Mouse (Mus musculus): ENCODE results near the gene Hoxa1. TPM values are rescaled to one million over a fixed set of nuclear protein-coding genes. Genes with fewer than 3 reads are reported as not detected.

Hoxa1 gene
- polyA plus RNA-seq (2014; fragmentation: Nextera tagmentation; extraction: Ambion mirVana): 0.43 TPM in 1 of 2 replicates, not detected in the other

GRCm38 (mm10) chr6:52158276-52159051 lies at the start of gene Hoxa1:
Gene Hoxa1 (minus strand): TSS chr6:52158317.
- no peak within 1 kb of the TSS for H3K27ac ChIP-seq (ENCODE audit: low read depth, low read length)
- peak within 1 kb of the TSS; percentile 99 for H3K4me2 ChIP-seq (ENCODE audit: low read depth, low read length, severe bottlenecking)
- 0 out of 2 replicates have a peak within 1 kb of the TSS, but pooled peaks have one; percentile 8 for H3K9ac ChIP-seq (ENCODE audit: low read length)
- ATAC-seq (replicated peaks; ENCODE audit: low FRiP score) (peak; percentile 81), DNase-seq (ENCODE audit: low spot score) (peak; percentile 84)
- H3K27me3 ChIP-seq (ENCODE audit: control insufficient read depth, insufficient read depth, low read length): peaks cover 96% of the 10 kb centered on the region
- WGBS: under 1% methylated on average over 55 of the region's 55 CpGs
- H3K9me3 ChIP-seq (ENCODE audit: control insufficient read depth, low read length): no peaks in the 10 kb centered on the region
- peak within 1 kb of the TSS; percentile 52 for H3K4me3 ChIP-seq (ENCODE audit: low read depth, low read length)
- no peaks in the 10 kb centered on the region for H3K36me3 ChIP-seq (ENCODE audit: control insufficient read depth, insufficient read depth, low read length)
- peaks cover 9% of the 10 kb centered on the region for H3K4me1 ChIP-seq (replicated peaks; ENCODE audit: control insufficient read depth, insufficient read depth, low read length)

DNA sequence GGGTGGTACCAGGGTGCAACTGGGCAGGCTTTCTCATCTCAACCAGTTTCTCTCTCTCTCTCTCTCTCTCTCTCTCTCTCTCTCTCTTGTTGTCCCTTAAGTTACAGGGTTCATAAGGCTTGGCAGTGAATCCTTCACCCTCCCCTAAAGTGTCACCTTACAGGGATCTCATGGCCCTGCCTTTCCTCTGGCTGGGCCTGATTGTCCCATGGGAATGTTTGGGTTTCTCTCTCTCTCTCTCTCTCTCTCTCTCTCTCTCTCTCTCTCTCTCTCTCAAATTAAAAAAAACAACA lies 49.5 kb upstream of the Hoxa1 start:
- no peak overlapping the region for H3K4me2 ChIP-seq (ENCODE audit: low read depth, low read length, severe bottlenecking)
- no peak overlapping the region for H3K4me3 ChIP-seq (ENCODE audit: low read depth, low read length)
- no peaks in the 10 kb centered on the region for H3K36me3 ChIP-seq (ENCODE audit: control insufficient read depth, insufficient read depth, low read length)
- no peak overlapping the region for H3K9ac ChIP-seq (ENCODE audit: low read length)
- DNase-seq (ENCODE audit: low spot score): no peak
- H3K27ac ChIP-seq (ENCODE audit: low read depth, low read length): no peak overlapping the region
- no peak for ATAC-seq (replicated peaks; ENCODE audit: low FRiP score)
- peaks cover 99% of the 10 kb centered on the region for H3K27me3 ChIP-seq (ENCODE audit: control insufficient read depth, insufficient read depth, low read length)
- H3K9me3 ChIP-seq (ENCODE audit: control insufficient read depth, low read length): no peaks in the 10 kb centered on the region
- H3K4me1 ChIP-seq (replicated peaks; ENCODE audit: control insufficient read depth, insufficient read depth, low read length): peaks cover 7% of the 10 kb centered on the region; the same call in 1 of the 2 replicates

DNA sequence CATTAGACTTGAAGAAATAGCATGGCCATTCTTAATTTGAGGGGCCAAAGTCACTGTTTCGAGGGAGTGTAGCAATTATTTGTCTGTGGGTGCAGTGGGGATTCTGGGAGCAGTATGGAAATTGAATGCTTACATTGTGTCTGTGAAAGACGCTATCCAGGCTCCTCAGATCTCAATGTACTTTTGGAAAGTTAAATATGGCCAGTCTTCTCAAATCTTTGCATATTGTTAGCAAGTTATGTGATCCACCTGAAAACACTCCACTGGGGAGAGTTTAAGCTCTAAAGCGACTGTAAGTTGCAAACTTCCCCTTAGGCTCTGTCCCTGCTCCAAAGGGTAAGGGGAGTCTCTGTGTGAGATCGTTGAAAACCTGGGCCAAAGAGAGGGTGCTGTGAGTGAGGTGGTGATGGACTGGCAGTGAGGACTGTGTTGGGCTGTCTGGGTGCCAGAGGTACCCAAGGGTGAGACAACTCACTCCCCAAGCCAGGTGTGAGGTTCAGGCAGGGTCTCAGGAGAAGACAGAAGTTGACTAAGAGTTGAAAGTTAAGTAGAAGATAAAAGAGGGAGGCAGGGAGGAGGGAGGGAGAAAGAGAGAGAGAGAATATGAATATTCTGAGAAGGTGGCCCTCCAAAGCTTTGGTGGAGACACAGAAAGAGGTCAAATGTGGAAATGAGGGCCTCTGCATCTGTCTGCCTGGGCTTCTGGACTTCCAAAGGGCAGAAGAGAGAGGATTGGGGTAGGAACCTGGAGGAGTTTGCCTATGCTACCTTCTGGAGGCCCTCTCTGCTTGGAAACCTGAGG lies 49.0 kb upstream of the Hoxa1 start:
- H3K27ac ChIP-seq (ENCODE audit: low read depth, low read length): no peak overlapping the region
- peaks cover 7% of the 10 kb centered on the region; the same call in 1 of the 2 replicates for H3K4me1 ChIP-seq (replicated peaks; ENCODE audit: control insufficient read depth, insufficient read depth, low read length)
- H3K27me3 ChIP-seq (ENCODE audit: control insufficient read depth, insufficient read depth, low read length): peaks cover 99% of the 10 kb centered on the region
- DNase-seq (ENCODE audit: low spot score) (peak; percentile 49), ATAC-seq (replicated peaks; ENCODE audit: low FRiP score) (no peak)
- H3K9me3 ChIP-seq (ENCODE audit: control insufficient read depth, low read length): no peaks in the 10 kb centered on the region
- H3K9ac ChIP-seq (ENCODE audit: low read length): no peak overlapping the region
- no peak overlapping the region for H3K4me3 ChIP-seq (ENCODE audit: low read depth, low read length)
- no peaks in the 10 kb centered on the region for H3K36me3 ChIP-seq (ENCODE audit: control insufficient read depth, insufficient read depth, low read length)
- no peak overlapping the region for H3K4me2 ChIP-seq (ENCODE audit: low read depth, low read length, severe bottlenecking)
- WGBS: 4% methylated on average over 4 of the region's 4 CpGs

DNA sequence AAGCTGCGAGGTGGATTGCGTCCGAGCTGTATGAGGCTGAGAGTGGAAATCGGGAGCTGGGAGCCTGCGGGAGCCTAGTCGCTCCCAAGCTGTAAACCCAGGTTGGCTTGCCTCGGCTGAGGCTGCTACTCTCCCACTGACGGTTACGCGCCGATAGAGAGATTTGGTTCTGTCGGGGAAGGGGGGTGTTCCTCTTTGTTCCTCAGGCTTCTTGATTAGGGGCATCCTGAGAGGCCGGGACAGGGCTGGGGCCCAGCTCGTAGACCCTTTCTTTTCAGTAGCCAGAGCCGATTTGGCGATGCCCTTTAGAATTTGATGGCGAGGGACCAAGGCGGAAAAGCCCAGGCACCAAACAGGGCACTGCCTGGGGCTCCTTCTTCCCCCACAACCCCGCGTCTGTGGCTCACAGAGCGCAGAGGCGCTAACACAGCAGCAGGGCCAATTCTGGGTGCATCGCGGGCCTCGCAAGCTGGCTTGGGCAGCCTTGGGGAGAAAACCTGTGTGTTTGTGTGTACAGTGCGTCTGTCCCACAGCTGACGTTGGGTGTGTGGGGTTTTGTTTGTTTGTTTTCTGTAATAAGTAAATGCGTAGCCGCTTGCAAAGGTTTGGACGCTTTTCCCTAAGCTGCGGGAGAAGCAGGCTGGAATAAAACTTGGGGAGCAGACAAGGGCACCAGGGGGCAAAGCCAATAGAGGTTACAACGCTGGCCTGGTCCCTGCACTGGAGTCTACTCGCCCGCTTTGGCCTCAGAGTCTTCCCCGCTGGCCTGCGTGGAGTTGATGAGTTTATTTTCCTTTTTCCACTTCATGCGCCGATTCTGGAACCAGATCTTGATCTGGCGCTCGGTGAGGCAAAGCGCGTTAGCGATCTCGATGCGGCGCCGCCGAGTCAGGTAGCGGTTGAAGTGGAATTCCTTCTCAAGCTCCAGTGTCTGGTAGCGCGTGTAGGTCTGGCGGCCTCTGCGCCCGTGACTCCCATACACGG lies 47.8 kb upstream of the Hoxa1 start:
- ATAC-seq (replicated peaks; ENCODE audit: low FRiP score): no peak
- peak; percentile 64 for DNase-seq (ENCODE audit: low spot score)
- no peak overlapping the region for H3K4me2 ChIP-seq (ENCODE audit: low read depth, low read length, severe bottlenecking)
- under 1% methylated on average over 55 of the region's 55 CpGs for WGBS
- peaks cover 7% of the 10 kb centered on the region; the same call in 1 of the 2 replicates for H3K4me1 ChIP-seq (replicated peaks; ENCODE audit: control insufficient read depth, insufficient read depth, low read length)
- no peaks in the 10 kb centered on the region for H3K36me3 ChIP-seq (ENCODE audit: control insufficient read depth, insufficient read depth, low read length)
- no peak overlapping the region for H3K4me3 ChIP-seq (ENCODE audit: low read depth, low read length)
- H3K9me3 ChIP-seq (ENCODE audit: control insufficient read depth, low read length): no peaks in the 10 kb centered on the region
- H3K9ac ChIP-seq (ENCODE audit: low read length): no peak overlapping the region
- no peak overlapping the region for H3K27ac ChIP-seq (ENCODE audit: low read depth, low read length)
- H3K27me3 ChIP-seq (ENCODE audit: control insufficient read depth, insufficient read depth, low read length): peaks cover 99% of the 10 kb centered on the region

DNA sequence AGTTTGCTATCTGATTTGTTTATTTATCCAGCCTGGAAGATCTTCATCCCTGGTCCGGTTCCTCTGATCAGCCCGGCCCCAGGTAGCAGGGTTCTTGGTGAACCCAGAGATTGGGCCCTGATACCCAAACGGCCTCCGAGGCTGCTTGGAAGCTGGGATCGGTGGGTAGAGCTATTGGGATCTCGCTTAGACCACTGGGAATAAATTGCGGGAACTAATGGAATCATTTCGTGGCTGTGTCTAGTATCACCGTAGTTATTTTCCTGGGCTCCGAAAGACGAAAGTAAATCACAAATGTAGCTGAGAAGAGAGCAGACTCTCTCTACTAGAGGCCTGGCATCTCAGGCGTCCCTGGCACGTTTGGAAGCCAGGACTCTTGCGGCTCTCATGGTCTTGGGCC lies 47.1 kb upstream of the Hoxa1 start:
- H3K4me3 ChIP-seq (ENCODE audit: low read depth, low read length): no peak overlapping the region
- DNase-seq (ENCODE audit: low spot score) (no peak), ATAC-seq (replicated peaks; ENCODE audit: low FRiP score) (no peak)
- H3K27me3 ChIP-seq (ENCODE audit: control insufficient read depth, insufficient read depth, low read length): peaks cover 100% of the 10 kb centered on the region
- H3K9me3 ChIP-seq (ENCODE audit: control insufficient read depth, low read length): no peaks in the 10 kb centered on the region
- no peak overlapping the region for H3K27ac ChIP-seq (ENCODE audit: low read depth, low read length)
- peaks cover 7% of the 10 kb centered on the region; the same call in 1 of the 2 replicates for H3K4me1 ChIP-seq (replicated peaks; ENCODE audit: control insufficient read depth, insufficient read depth, low read length)
- no peaks in the 10 kb centered on the region for H3K36me3 ChIP-seq (ENCODE audit: control insufficient read depth, insufficient read depth, low read length)
- WGBS: 4% methylated on average over 14 of the region's 14 CpGs
- H3K9ac ChIP-seq (ENCODE audit: low read length): no peak overlapping the region
- H3K4me2 ChIP-seq (ENCODE audit: low read depth, low read length, severe bottlenecking): no peak overlapping the region

DNA sequence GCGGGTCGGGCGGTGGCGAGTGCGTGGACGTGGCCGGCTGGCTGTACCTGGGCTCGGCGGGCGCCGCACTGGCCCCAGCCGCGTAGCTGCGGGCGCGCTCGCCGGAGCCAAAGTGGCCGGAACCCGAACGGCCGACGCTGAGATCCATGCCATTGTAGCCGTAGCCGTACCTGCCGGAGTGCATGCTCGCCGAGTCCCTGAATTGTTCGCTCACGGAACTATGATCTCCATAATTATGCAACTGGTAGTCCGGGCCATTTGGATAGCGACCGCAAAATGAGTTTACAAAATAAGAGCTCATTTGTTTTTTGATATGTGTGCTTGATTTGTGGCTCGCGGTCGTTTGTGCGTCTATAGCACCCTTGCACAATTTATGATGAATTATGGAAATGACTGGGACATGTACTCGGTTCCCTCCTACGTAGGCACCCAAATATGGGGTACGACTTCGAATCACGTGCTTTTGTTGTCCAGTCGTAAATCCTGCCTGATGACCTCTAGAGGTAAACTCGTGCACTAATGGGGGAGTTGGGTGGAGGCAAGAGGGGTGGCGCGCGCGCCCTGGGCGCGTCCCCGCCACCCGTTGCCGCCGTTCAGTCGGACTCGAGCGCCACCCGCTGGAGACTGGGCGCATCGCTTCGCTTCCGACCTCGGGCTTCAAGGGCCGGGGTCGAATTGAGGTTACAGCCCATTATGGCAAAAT lies 46.1 kb upstream of the Hoxa1 start, which contains the start of gene Hoxa5:
Gene Hoxa5, minus strand, starts transcription at position 538 of the 703 bp plus-strand sequence.
- Histone ChIP-seq H3K4me3 (ENCODE audit: low read depth, low read length) (peak within 1 kb of the TSS; percentile 11; the same call in 1 of the 2 replicates), H3K27me3 (ENCODE audit: control insufficient read depth, insufficient read depth, low read length) (peaks cover 100% of the 10 kb centered on the region), H3K4me1 (replicated peaks; ENCODE audit: control insufficient read depth, insufficient read depth, low read length) (peaks cover 7% of the 10 kb centered on the region; the same call in 1 of the 2 replicates), H3K36me3 (ENCODE audit: control insufficient read depth, insufficient read depth, low read length) (no peaks in the 10 kb centered on the region), H3K9ac (ENCODE audit: low read length) (no peak within 1 kb of the TSS), H3K4me2 (ENCODE audit: low read depth, low read length, severe bottlenecking) (peak within 1 kb of the TSS; percentile 18; the same call in 1 of the 2 replicates), H3K27ac (ENCODE audit: low read depth, low read length) (no peak within 1 kb of the TSS), H3K9me3 (ENCODE audit: control insufficient read depth, low read length) (no peaks in the 10 kb centered on the region)
- DNase-seq (ENCODE audit: low spot score) (peak; percentile 76), ATAC-seq (replicated peaks; ENCODE audit: low FRiP score) (no peak)
- WGBS: under 1% methylated on average over 65 of the region's 65 CpGs

DNA sequence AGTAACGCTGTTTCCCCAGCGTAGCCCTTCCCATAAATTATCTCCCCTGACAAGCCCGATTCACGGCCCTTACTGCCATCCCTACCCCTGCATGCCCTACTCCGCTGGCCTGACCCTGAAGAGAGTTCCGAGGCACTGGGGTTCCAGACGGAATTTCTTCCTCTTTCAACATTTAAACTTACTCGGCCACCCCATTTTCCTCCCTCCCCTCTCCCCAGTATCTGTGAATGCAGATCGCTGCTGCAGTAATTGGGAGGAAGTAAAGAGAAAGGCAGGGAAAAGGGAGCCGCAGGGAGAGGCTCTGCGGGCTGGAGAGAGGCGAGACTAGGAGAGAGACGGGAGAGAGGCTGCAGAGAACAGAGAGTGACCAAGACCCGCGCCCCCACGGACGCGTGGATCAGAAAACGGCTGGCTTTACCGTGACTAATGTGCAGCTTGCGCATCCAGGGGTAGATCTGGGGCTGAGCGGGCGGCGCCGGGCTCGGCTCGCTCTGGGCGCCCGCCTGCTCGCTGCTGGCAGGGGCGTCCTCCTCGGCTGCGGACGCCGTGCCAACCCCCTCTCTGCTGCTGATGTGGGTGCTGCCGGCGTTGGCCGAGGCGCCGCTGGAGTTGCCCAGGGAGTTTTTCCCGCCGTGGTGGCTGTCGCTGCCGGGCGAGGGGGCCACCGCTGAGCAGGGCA lies 45.4 kb upstream of the Hoxa1 start:
- peaks cover 100% of the 10 kb centered on the region for H3K27me3 ChIP-seq (ENCODE audit: control insufficient read depth, insufficient read depth, low read length)
- DNase-seq (ENCODE audit: low spot score) (peak; percentile 65), ATAC-seq (replicated peaks; ENCODE audit: low FRiP score) (no peak)
- WGBS: under 1% methylated on average over 46 of the region's 46 CpGs
- peak overlapping the region; percentile 11; the same call in 1 of the 2 replicates for H3K4me3 ChIP-seq (ENCODE audit: low read depth, low read length)
- H3K36me3 ChIP-seq (ENCODE audit: control insufficient read depth, insufficient read depth, low read length): no peaks in the 10 kb centered on the region
- H3K9me3 ChIP-seq (ENCODE audit: control insufficient read depth, low read length): no peaks in the 10 kb centered on the region
- no peak overlapping the region for H3K9ac ChIP-seq (ENCODE audit: low read length)
- H3K4me2 ChIP-seq (ENCODE audit: low read depth, low read length, severe bottlenecking): no peak overlapping the region
- H3K27ac ChIP-seq (ENCODE audit: low read depth, low read length): no peak overlapping the region
- peaks cover 2% of the 10 kb centered on the region; the same call in 1 of the 2 replicates for H3K4me1 ChIP-seq (replicated peaks; ENCODE audit: control insufficient read depth, insufficient read depth, low read length)

All from forebrain, embryonic 11.5 days (tissue).